Mouse (Mus musculus) lung, adult 2 months (tissue): ENCODE data around the gene AC170998.1. TPM values are rescaled to one million over a fixed set of nuclear protein-coding genes. Genes with fewer than 3 reads are reported as not detected.

Source experiments
- DNase-seq: peaks from one replicate; pipeline ENCODE4 v3.0.0; 2022
- H3K4me1 ChIP-seq: fragments of 200-500 bp; 2 replicates; pipeline ENCODE4 v1.6.1; 2011; ENCODE audit warnings: low read length; ENCODE audit not compliant: control insufficient read depth, insufficient read depth
- H3K4me3 ChIP-seq: fragments of 200-500 bp; replicated peaks from 2 replicates; pipeline ENCODE3; 2011; ENCODE audit warnings: low read depth, mild to moderate bottlenecking, control low read depth, low read length; ENCODE audit errors: extremely low read depth
- CTCF ChIP-seq: fragments of 200-500 bp; IDR thresholded peaks from 2 replicates; pipeline ENCODE4 v1.5.1; 2011; ENCODE audit warnings: mild to moderate bottlenecking, low read length, control low read depth; ENCODE audit not compliant: insufficient read depth
- POLR2A ChIP-seq: fragments of 200-500 bp; IDR thresholded peaks from 2 replicates; pipeline ENCODE4 v1.6.1; 2011; ENCODE audit warnings: low read depth, mild to moderate bottlenecking, control low read depth, low read length, borderline replicate concordance; ENCODE audit errors: extremely low read depth
- WGBS: fragments of 180-500 bp; shearing (Covaris S2); methylation state at CpG from one replicate; pipeline ENCODE4 v1.1.7; 2018; 5-methylcytosine and 5-hydroxymethylcytosine counted together
- polyA plus RNA-seq: library from polyadenylated mRNA; depleted of rRNA; stranded (reverse); fragments of >200 nt; gene quantifications from 2 replicates; pipeline ENCODE4 v1.2.3, GENCODE M21; 2012

The AC170998.1 gene
- polyA plus RNA-seq, 1 experiment: 0.77 TPM

DNA sequence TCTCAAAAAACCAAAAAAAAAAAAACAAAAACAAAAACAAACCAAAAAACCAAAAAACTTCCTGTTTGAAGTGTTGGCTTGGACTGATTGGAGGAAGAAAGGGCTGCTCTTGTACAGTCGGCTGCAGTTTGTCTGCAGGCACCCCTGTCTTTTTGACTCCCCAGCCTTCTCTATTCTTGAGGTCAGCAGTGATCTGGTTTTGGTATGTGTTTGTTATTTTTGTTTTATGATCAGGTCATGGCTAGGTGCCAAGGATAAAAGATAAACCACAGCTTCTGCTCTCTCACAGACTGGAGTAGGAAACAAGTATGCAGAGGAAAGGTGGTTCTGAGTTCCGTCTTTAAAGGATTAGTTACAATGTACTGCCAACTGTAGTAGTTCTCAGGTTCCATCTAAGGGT is 23.2 kb upstream of the AC170998.1 start:
- DNase-seq: no peak
- WGBS: 12% methylated on average over 2 of the region's 2 CpGs
- peaks cover 41% of the 10 kb centered on the region for H3K4me1 ChIP-seq
- H3K4me3 ChIP-seq: no peak overlapping the region
- no peak for TF ChIP-seq POLR2A
- TF ChIP-seq CTCF: no peak

DNA sequence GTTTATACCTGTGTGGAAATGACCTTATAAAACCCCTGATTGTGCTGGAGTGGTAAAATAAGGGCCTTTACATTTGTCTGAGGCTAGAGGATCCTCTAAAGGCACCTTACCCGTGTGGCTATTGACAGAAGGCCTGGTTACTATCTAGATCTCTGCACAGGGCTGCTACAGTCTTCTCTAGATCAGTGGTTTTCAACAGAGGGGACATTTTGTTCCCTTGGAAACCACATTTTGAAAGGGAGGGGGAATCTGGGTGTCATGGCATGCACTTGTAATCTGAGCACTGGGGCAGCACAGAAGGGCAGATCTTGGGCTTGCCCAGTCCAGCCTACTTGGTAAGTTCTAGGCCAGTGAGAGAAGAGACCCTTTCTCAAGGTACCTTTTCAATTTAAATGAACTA is 19.2 kb upstream of the AC170998.1 start:
- H3K4me1 ChIP-seq: peaks cover 24% of the 10 kb centered on the region
- WGBS: 45% methylated on average over 1 of the region's 1 CpGs
- TF ChIP-seq CTCF (no peak), POLR2A (no peak)
- no peak overlapping the region for H3K4me3 ChIP-seq
- DNase-seq: no peak

- no peak for TF ChIP-seq POLR2A
- no peak for TF ChIP-seq CTCF
- Histone ChIP-seq H3K4me1 (peaks cover 23% of the 10 kb centered on the region), H3K4me3 (no peak overlapping the region)
- DNase-seq: no peak
- 72% methylated on average over 3 of the region's 3 CpGs for WGBS
Measured at GRCm38 (mm10) chr17:28707136-28707627, 18.7 kb upstream of the AC170998.1 start.

GRCm38 (mm10) chr17:28707816-28708215 is 18.1 kb upstream of the AC170998.1 start:
- 58% methylated on average over 2 of the region's 2 CpGs for whole genome bisulfite sequencing
- no peak for DNase-seq

GRCm38 (mm10) chr17:28708989-28709388 is 16.9 kb upstream of the AC170998.1 start:
- TF ChIP-seq POLR2A: no peak
- no peak for TF ChIP-seq CTCF
- no peak for DNase-seq
- 8% methylated on average over 2 of the region's 2 CpGs for WGBS
- Histone ChIP-seq H3K4me3 (no peak overlapping the region), H3K4me1 (peaks cover 22% of the 10 kb centered on the region)

More at GRCm38 (mm10) chr17:28707816-28708215, 18.1 kb upstream of the AC170998.1 start:
- no peak overlapping the region for H3K4me3 ChIP-seq
- H3K4me1 ChIP-seq: peaks cover 25% of the 10 kb centered on the region
- TF ChIP-seq CTCF (no peak), POLR2A (no peak)

DNA sequence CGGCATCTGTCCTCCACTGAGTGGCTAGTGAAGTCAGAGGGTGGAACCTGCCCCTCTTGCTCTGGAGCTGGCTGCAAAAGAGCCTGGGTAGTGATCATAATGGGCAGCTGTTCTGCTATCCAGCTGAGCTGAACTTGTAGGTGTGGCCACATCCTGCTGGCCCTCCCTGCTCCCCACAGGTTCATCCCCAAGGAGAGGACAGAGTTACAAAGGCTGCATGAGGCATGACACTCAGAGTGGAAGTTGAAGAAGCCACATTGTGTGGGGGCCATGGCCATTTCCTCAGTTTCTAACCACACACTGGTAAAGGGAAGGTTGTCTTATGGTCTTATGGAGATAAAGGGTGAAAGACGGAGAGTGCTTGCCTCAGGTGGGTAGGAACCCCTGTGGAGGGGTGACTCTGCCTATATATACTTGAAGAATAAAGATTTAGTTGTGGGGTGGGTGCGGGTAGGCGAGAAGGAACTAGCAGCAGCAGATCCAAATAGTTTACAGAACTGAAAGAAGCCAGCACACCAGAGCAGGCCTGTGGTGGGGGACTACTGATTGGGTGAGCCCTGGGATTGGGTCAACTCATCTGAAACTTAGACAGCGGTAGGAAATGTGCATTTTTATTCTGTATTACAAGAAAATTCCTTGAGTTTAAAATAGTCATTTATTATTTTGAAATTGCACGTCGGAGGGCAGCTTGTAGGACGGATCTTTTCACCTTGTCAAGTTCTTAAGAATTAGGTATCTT is 16.2 kb upstream of the AC170998.1 start:
- peaks cover 22% of the 10 kb centered on the region for H3K4me1 ChIP-seq
- 75% methylated on average over 8 of the region's 8 CpGs for WGBS
- TF ChIP-seq CTCF (no peak), POLR2A (no peak)
- H3K4me3 ChIP-seq: no peak overlapping the region
- DNase-seq: no peak

DNA sequence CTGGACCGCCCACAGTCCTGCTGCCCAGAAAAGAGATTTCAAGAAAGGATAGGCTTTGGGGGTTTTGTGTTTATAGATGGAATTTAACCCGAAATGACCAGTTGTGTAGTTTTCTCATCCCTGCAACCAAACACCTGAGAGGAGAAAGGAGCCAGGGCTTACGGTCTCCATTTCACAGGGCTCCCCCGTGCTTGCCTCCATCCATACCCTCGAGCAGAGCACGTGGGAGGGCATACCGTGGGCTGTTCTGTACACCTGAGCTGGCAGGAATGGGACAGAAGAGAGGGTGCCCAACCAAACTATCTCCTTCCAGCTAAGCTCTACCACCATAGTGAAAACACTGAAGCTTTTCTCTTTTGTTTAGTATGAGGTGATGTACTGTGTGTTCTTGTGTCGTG is 15.6 kb upstream of the AC170998.1 start:
- H3K4me1 ChIP-seq: peaks cover 18% of the 10 kb centered on the region
- no peak overlapping the region for H3K4me3 ChIP-seq
- no peak for DNase-seq
- WGBS: 81% methylated on average over 8 of the region's 8 CpGs
- TF ChIP-seq POLR2A (no peak), CTCF (no peak)

DNA sequence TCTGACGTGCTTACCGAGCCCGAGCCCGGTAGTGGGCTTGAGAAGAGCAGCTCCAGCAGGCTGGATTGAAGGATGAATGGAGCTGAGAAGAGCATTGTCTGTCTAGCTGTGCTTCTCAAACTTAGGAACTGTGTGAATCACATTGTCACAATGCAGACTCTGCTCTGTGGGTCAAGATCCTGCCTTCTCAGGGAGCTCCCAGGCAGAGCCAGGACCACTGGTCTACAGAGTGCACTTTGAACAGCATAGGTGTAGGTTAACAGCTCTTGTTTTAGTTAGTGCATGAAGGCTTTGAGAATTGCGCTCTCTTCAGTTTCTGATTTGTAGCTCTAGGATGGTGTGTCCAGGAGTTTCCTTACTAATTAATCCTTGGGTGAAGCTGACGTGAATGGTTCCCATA is 14.6 kb upstream of the AC170998.1 start:
- no peak for DNase-seq
- Histone ChIP-seq H3K4me3 (no peak overlapping the region), H3K4me1 (peaks cover 20% of the 10 kb centered on the region)
- WGBS: 88% methylated on average over 6 of the region's 6 CpGs
- no peak for TF ChIP-seq POLR2A
- TF ChIP-seq CTCF: no peak

GRCm38 (mm10) chr17:28712305-28712704 is 13.6 kb upstream of the AC170998.1 start:
- no peak for DNase-seq
- Histone ChIP-seq H3K4me1 (peaks cover 14% of the 10 kb centered on the region), H3K4me3 (no peak overlapping the region)
- WGBS: 34% methylated on average over 6 of the region's 6 CpGs
- no peak for TF ChIP-seq POLR2A
- TF ChIP-seq CTCF: no peak

DNA sequence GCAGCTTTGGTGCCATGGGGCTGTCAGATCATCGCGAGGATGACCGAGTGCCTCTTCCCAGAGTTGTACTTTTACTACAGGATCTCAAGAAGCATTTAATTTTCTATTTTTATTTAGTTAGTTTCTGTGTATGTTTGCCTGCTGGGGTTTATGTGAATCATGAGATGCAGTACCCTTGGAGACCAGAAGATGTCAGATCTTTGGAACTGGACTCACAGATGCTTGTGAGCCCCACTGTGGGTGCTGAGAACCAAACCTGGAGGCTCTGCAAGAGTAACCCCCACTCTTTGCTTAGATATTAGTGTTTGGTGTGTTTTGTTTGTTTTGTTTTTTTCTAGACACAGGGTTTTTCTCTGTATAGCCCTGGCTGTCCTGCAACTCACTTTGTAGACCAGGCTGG is 11.9 kb upstream of the AC170998.1 start:
- 98% methylated on average over 3 of the region's 3 CpGs for WGBS
- Histone ChIP-seq H3K4me3 (no peak overlapping the region), H3K4me1 (peaks cover 16% of the 10 kb centered on the region)
- TF ChIP-seq CTCF: no peak
- no peak for DNase-seq

DNA sequence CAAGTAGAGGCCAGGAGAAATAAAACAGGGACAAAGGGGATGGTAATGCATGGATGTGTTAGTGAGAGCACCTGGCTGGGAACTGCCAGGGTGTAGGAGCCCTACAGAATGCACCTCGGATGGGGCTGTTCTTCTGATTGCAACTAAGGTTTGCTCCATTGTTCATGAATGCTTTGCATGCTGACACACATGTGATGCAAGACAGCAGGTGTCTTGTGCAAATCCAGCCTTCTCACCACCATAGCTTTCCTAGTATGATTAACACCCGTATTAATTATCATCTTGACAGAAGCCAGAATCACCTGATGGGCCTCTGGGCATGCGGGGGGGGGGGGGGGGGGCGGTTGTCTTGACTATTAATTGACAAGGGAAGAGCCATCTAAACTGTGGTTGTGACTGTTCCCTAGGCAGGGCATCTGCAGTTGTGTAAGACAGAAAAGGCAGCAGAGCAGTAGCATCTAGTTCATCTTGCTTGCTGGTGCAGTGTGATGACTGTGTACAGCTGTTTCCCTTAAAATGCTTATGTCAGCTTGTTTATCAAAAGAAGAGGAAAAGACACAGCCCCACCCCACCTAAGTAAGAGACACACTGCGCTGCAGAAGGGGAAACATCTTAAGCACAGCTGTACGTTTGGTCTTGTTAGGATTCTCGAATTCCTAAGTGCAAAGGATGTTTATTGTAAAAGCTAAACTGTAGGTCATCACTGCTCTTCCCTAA is 9.9 kb upstream of the AC170998.1 start:
- H3K4me3 ChIP-seq: no peak overlapping the region
- peaks cover 12% of the 10 kb centered on the region for H3K4me1 ChIP-seq
- 46% methylated on average over 7 of the region's 7 CpGs for WGBS
- TF ChIP-seq POLR2A: no peak
- TF ChIP-seq CTCF: no peak
- no peak for DNase-seq
